Mouse (Mus musculus) cerebellum, adult 2 months (tissue): ENCODE measurements around the gene Rufy3.

Source experiments
- CTCF ChIP-seq: fragments of 200-500 bp; IDR thresholded peaks from 2 replicates; pipeline ENCODE4 v1.5.1; 2011; ENCODE audit warnings: low read depth, mild to moderate bottlenecking, control low read depth, low read length, moderate library complexity, borderline replicate concordance; ENCODE audit not compliant: insufficient read depth
- POLR2A ChIP-seq: fragments of 200-500 bp; IDR thresholded peaks from 2 replicates; pipeline ENCODE4 v1.6.1; 2011; ENCODE audit warnings: low read length, control low read depth, borderline replicate concordance; ENCODE audit not compliant: insufficient read depth

- TF ChIP-seq CTCF: no peak
- no peak for TF ChIP-seq POLR2A
These were observed 31.0 kb downstream of the Rufy3 start for GRCm38 (mm10) chr5:88595537-88596455.
